Mouse (Mus musculus) thymus, postnatal 36 days (tissue): Measurements from ENCODE around the gene Olfr631.
"Not testable (repeated sequence)": the region's sequence is repeated elsewhere in the genome, so short reads cannot be mapped to it uniquely, and the experiment has no call there.

Experiments used
- DNase-seq, 2 experiments: peaks; one replicate each; pipeline ENCODE4 v3.0.0; 2022; ENCODE audit warnings: mixed read lengths in 2 of 2

The Olfr631 gene

DNA sequence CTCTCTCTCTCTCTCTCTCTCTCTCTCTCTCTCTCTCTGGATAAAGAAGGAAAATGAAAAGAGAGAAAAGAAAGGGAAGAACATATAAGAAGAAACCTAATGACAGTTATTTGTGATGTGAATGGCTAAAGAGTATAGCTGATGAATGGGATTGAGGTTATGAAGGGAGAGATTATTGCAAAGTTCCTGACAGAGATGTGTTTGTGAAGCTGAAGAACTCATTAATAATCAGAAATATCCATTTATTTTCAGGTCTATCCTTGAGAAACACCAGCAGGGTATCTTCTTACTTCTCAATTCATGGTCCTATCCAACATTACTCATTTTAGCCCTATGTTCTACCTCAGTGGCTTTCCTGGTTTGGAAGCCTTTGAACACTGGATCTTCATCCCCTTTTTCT is at the start of gene Olfr631:
Olfr631 (plus strand) TSS at position 301 of the 400 bp plus-strand sequence.
- no peak for DNase-seq

DNA sequence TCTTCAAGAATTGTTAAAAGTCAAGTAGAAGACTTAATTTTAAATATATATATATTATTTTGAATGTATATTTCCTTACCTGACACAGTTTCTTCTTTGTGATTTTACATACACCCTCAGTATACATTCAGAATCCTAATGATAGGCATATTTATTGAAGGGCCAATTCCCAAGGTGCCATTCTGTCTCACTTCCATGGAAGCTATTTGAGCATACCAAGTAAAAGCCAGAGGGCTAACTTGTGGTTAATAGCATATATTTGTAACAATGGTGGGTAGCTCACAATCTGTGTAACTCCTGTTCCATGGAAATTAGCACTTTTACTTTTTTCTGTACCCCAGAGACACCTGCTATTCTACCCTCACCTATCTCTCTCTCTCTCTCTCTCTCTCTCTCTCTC is 42.5 kb upstream of the Olfr631 start, which contains the start of gene Olfr66:
Olfr66 (minus strand) TSS at position 101 of the 400 bp plus-strand sequence.
- no peak for DNase-seq

DNA sequence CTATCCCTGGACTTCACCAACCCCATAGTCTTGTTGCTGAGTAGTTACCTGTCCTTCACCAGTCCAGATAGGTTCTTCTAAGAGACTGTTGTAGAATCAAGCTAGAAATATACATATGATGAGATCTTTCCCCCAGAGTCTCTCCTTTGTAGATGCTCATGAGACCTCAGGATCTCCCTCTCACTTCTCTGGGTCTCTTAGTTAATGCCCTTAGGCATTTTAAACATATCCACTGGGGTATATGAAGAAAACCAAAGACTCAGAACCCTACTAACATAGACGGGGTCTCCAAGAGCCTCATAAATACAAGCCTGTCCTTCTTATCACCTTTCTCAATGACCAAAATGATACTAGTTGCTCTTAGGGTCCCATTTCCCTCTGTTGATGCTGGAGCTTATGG is 34.2 kb upstream of the Olfr631 start, which contains the start of gene Olfr64:
Olfr64 (minus strand) TSS at position 101 of the 400 bp plus-strand sequence.
- DNase-seq: no peak

DNA sequence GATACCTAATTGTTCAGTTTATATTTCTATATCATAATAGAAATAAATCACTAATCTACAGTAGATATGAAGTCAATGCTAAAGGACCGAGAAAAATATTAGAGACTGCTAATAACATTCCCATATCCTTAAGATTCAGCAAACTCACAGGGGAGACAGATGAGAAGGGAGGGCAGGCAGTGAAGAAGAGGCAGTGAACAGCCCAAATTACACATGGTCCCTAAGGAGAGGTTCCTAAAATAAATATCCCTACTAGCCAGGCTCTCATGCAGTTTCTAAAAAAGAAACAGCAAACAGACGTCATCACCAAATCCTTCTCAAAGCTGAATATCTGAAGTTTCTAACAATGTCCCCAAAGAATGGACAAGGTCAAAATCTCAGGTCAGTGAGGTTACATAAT is 25.4 kb upstream of the Olfr631 start, which contains the start of gene Olfr65:
Olfr65 (plus strand) TSS at position 301 of the 400 bp plus-strand sequence.
- DNase-seq: no peak

DNA sequence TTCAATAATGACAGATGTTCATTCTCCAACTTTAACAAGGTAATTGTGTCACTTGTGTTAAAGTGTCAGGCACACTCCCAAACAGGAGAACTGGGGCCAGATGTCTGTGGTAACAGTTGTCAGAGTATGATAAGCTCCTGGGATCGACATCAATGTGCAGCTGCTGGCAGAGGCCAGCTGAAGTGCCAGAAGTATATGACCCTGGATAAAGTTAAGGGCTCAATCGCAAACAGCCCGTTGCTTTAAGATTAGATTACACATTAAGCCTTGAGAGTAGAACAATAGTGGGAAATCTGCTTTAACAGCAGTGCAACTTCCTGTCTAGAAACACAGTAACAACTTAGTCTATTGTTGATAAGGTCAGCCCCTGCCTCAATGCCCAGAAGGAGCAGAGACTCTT is 18.6 kb upstream of the Olfr631 start:
- DNase-seq: no peak

DNA sequence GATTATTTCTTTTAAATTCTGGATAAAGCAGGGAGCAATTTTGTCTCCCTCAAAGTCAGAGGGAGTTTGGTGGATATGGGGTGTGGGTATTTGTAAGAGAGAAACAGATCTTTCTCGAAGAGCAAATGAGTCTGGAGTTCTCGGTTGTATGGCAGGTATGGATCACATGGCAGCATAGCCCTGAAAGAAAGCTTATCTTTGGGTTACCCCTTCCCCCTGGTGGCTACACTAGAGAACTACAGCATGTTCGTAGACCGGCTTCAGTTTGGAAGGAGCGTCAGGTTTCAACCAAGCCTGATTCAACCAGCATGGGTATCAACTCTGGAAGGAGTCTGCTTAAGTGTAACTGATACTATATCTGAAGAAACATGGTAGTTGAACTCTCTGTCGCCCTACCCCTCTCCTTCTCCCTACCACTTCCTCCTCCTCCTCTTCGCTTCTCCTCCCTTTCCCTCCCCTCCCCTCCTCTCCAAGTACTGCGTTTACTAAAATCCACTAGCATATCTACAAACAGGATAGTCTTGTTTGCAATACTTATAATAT is 15.6 kb upstream of the Olfr631 start:
- no peak for DNase-seq

DNA sequence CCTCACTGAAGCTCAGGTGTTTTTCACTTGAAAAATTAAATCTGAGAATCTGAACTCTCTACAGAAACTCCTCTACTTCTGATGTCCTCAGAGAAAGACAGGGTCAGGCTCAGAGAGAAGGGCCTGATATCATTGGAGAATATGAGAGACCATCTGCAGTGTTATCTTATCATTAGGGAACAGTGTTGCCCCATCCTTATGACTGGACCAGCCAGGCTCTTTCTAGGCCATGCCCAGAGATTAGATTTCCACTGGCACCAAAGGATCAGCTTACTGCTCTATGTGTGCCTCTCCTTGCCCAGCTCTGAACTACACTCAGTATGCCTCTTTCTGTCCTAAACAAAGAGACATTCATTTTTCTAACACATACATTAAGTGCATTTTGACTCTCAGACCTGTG is 13.3 kb upstream of the Olfr631 start:
- no peak for DNase-seq

DNA sequence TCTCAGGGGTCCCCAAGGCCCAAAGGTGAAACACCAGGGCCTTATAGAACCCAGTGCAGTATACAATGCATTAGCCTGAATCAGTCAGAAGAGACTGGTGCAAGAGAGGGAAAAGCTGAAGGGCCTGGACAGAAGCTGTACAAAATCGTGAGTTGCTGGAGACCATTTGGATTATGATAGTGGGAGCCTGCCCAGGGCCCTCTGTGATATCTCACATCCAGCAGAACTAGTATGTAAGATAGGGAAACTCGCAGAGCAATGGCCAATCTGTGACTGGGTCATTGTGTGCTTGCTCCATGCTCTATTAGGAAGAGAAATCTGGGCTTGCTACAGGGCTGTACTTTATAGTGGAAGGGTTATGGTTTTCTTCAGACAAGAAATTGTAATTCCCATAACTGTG is 5.6 kb downstream of the Olfr631 start, which contains the start of gene Olfr632:
Olfr632 (plus strand) TSS at position 84 of the 400 bp plus-strand sequence.
- no peak for DNase-seq

DNA sequence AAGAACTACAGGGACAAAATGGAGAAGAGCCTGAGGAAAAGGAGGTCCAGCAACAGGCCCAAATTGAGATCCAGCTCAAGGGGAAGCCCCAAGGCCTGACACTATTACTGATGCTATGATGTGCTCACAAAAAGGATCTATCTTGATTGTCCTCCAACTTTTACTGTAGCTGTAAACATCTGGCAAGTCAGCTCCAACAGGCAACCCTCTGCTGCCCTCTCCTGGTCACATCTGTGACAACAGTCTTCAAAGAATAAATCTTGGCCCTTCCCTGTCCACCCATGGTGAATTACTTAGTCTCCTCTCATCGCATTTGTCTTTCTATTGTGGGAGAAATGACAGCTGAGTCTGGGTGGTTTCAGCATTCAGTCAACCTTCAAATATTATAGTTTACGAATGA is 14.1 kb downstream of the Olfr631 start:
- peak; percentile 8 to 20 for DNase-seq

DNA sequence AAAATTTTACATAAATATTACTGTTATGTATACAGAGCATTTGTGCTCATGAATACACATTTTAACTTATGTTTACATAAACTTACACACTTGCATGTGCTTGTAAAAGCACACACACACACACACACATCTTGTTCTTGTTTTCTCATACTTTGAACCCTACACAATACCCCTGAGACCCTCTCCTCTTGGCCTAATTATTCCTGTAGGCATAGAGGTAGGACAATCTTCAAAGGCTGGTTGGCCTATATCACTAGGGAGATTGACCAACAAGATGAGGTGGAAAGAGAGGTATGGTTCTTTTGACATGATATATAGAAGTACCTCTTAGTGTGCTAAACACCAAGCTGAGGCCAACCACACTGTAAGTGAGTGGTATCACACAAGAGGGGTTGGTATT is 15.5 kb downstream of the Olfr631 start, which contains the start of gene Olfr633:
Olfr633 (plus strand) TSS at position 301 of the 400 bp plus-strand sequence.
- DNase-seq: no peak

DNA sequence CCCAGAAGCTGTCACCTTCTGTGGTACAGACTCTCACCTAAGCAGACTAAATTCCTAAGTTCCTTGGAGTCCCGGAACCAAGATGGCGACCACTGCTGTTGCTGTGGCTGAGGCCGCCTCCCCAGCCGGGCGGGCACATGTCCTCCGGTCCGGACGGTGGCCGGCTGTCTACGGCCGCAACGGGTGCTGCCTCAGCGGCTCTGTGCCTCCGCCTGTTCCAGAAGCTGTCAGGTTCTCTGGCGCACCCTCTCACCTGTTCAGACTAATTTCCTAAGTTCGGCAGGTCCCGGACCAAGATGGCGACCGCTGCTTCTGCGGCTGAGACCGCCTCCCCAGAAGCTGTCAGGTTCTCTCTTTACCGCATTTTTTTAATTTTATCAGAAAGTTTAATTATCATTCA is 38.2 kb downstream of the Olfr631 start:
- not testable (repeated sequence) for DNase-seq

DNA sequence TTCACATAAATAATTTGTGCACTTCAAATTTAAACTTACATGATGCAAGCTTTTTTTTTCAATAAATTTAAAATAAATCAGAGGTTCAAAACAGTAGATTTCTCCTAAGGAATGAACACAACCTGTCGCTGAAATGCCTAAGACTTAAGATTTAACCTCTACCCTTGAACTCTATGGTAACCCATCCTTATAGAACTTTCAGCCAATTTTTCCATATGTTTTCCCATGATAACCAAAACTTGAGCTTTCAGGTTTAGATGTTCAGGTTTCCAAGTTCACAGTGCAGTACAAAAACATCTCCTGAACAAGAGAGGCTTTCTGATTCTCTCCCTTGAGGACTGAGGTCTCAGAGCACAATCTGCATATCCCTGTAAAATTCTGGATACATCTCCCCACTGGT is 42.2 kb downstream of the Olfr631 start, which contains the start of gene Olfr635:
Olfr635 (plus strand) TSS at position 301 of the 400 bp plus-strand sequence.
- DNase-seq: no peak

DNA sequence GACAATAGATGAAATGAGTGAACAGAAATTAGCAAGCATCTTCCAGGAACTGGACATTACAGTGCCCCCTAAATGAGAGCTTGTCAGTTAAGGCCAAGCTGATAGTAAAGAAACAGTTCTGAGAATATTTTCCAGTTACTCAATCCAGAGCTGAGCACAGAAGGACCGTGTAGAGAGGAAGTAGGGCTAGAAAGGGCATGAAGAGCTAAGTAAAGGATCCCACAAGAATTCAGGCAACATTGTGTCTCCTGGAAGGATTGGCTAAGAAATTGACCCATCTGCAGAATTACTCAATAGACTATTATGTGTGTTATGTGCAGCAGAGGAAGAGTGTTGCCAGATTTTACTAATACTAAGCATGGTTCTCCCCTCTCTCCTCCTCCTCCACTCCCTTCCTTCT is 43.2 kb downstream of the Olfr631 start:
- no peak for DNase-seq
